Mouse (Mus musculus) small intestine, adult 2 months (tissue): Measurements from ENCODE around the gene Stx19. TPM values are rescaled to one million over a fixed set of nuclear protein-coding genes. Genes with fewer than 3 reads are reported as not detected.

Source experiments
- H3K27ac ChIP-seq: fragments of 200-500 bp; 2 replicates; pipeline ENCODE4 v1.5.1; 2012; ENCODE audit warnings: low read depth, low read length, control low read depth, inconsistent platforms; ENCODE audit not compliant: insufficient read depth
- H3K27me3 ChIP-seq: fragments of 200-500 bp; 2 replicates; pipeline ENCODE4 v1.6.1; 2012; ENCODE audit warnings: mild to moderate bottlenecking, moderate library complexity, low read length, inconsistent platforms; ENCODE audit not compliant: control insufficient read depth, insufficient read depth
- H3K36me3 ChIP-seq: fragments of 200-500 bp; 2 replicates; pipeline ENCODE4 v1.6.1; 2012; ENCODE audit warnings: mild to moderate bottlenecking, low read length, control low read depth, inconsistent platforms; ENCODE audit not compliant: control insufficient read depth, insufficient read depth
- H3K4me1 ChIP-seq: fragments of 200-500 bp; 2 replicates; pipeline ENCODE4 v1.6.1; 2012; ENCODE audit warnings: low read length, inconsistent platforms, mixed read lengths; ENCODE audit not compliant: control insufficient read depth, insufficient read depth, insufficient read length
- H3K4me3 ChIP-seq: fragments of 200-500 bp; 2 replicates; pipeline ENCODE4 v1.5.1; 2012; ENCODE audit warnings: low read depth, mild to moderate bottlenecking, control low read depth, inconsistent platforms, low read length, moderate library complexity
- CTCF ChIP-seq: fragments of 200-500 bp; IDR thresholded peaks from 2 replicates; pipeline ENCODE4 v1.5.1; 2012; ENCODE audit warnings: low read depth, mild to moderate bottlenecking, control low read depth, inconsistent platforms, low read length, moderate library complexity, mixed read lengths; ENCODE audit not compliant: insufficient replicate concordance, insufficient read length; ENCODE audit errors: extremely low read depth
- POLR2A ChIP-seq: fragments of 200-500 bp; IDR thresholded peaks from 2 replicates; pipeline ENCODE4 v1.6.1; 2012; ENCODE audit warnings: low read depth, mild to moderate bottlenecking, control low read depth, inconsistent platforms, low read length, moderate library complexity
- WGBS: fragments of 180-500 bp; shearing (Covaris S2); methylation state at CpG from one replicate; pipeline ENCODE4 v1.1.7; 2018; 5-methylcytosine and 5-hydroxymethylcytosine counted together
- polyA plus RNA-seq: library from polyadenylated mRNA; depleted of rRNA; stranded (reverse); fragments of >200 nt; gene quantifications from 2 replicates; pipeline ENCODE4 v1.2.3, GENCODE M21; 2012

Gene Stx19
- polyA plus RNA-seq, 1 experiment = not detected

DNA sequence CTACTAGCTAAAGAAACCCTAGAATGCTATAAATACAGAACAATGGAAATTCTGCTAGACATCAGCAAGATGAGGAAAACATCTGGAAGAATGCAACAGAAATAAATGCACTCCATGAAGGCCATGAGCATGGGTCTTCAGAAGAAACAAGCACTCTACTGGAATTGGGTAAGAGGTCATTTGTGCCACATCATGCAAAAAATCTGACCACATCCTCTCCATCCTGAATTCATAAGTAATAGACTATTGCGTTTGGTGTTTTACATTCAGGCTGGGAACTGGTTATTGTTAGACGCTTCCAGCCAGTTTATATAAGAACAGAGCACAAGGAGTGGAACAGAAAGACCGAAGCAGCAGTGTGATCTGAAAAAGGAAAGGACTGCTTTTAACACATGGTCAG lies 15.7 kb upstream of the Stx19 start:
- Histone ChIP-seq H3K36me3 (peaks cover 6% of the 10 kb centered on the region), H3K27me3 (no peaks in the 10 kb centered on the region), H3K4me1 (peaks cover 3% of the 10 kb centered on the region; the same call in 1 of the 2 replicates), H3K27ac (no peak overlapping the region), H3K4me3 (no peak overlapping the region)
- TF ChIP-seq POLR2A (no peak), CTCF (no peak)
- 84% methylated on average over 3 of the region's 3 CpGs for WGBS

DNA sequence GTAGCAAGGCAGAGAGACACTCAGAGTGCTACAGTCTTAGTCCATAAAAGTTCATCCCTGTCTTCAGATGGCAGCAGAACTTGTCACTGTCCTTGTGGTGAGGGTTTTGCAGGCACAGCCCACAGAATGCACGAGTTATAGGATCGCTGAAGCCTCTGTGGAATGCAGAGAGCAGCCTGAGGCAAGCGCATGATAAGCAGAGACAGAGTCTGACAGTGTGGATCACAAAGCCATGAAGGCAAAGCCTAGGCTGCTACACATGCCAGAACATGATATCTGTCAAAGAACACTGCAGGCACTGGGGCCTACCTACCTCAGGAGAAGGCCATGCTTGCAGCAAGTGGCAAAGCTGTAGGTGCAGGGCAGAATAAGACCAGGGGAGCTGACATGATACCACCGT lies 15.1 kb upstream of the Stx19 start:
- H3K4me3 ChIP-seq = no peak overlapping the region
- peaks cover 3% of the 10 kb centered on the region; the same call in 1 of the 2 replicates for H3K4me1 ChIP-seq
- H3K27me3 ChIP-seq = no peaks in the 10 kb centered on the region
- peaks cover 6% of the 10 kb centered on the region for H3K36me3 ChIP-seq
- H3K27ac ChIP-seq = no peak overlapping the region
- 84% methylated on average over 4 of the region's 4 CpGs for WGBS
- TF ChIP-seq POLR2A = no peak
- no peak for TF ChIP-seq CTCF

DNA sequence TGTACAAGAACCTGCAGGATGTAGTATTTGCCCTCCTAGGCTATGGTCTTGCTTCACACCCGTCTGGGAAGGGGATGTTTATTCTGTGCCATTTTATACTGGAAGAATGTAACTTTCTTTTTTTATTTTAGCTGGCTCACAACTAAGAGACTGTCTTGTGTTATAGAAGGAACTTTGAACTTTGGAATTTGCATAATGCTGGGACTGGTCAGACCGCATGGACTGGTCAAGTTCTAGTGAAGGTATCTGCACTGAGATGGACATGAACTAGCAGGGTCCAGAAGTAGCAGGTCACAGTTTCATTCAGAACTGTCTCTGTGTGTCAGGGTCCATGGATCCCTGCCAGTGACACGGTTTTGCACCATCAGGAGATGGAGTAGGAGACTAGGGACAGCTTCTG lies 14.6 kb upstream of the Stx19 start:
- H3K27me3 ChIP-seq = no peaks in the 10 kb centered on the region
- peaks cover 9% of the 10 kb centered on the region for H3K36me3 ChIP-seq
- H3K4me3 ChIP-seq = no peak overlapping the region
- H3K4me1 ChIP-seq = peaks cover 3% of the 10 kb centered on the region; the same call in 1 of the 2 replicates
- TF ChIP-seq CTCF = no peak
- 60% methylated on average over 3 of the region's 3 CpGs for WGBS
- no peak overlapping the region for H3K27ac ChIP-seq

DNA sequence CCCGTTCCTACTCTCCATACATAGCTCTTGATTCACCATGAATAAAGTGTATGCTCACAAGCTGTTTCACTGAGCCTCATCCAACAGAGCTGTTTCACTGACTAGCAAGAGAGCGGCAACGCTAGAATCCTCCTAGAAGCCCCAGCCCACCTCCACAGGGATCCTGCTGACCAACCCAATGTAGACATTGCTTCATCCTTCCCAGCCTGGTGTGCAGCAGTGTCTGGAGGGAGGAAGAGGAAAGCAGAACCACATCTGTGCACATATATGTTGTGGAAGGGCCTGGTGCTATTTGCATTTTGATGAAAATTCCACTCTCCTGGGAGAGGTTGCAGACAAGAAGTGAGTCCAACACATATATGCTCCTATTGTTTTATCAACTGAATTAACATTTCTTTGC lies 9.9 kb upstream of the Stx19 start:
- no peak for TF ChIP-seq CTCF
- no peak for TF ChIP-seq POLR2A
- WGBS = 96% methylated on average over 3 of the region's 3 CpGs

DNA sequence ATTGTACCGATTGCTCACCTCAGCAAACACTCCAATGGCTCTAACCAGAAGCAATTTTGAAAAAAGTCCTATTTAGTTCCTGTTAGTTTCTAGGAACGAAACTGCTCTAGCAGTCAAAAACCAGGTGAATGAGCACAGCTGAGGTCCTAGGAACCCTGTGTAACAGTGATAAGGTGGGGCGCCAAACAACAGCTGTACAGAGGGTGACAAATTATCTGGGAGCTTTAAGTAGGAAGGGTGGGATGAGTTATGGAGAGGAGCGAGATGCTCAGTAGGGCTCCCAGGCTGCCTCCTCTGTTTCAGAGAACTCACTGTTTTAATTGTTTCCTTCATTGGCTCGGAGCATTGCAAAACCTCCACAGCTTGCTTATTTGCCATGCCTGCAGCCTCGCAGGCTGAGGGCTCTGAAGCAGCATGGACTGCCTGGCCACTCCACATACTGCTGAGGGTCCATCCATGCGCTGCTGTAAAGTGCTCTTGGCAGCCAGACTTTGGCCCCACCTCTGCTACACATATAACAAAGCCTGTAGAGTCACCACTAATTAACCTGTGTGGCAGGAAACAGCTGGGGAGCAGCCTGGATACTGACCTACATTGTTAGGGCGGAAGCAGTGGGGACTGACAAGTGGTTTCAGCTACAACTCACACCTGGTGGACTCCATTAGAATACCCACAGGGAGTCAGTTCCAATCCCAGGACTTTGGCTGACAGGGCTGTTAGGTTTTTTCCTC lies 7.1 kb upstream of the Stx19 start:
- peaks cover 8% of the 10 kb centered on the region for H3K4me1 ChIP-seq
- WGBS = 31% methylated on average over 8 of the region's 8 CpGs
- H3K4me3 ChIP-seq = no peak overlapping the region
- H3K27ac ChIP-seq = no peak overlapping the region
- TF ChIP-seq CTCF (no peak), POLR2A (no peak)
- no peaks in the 10 kb centered on the region for H3K27me3 ChIP-seq
- peaks cover 7% of the 10 kb centered on the region for H3K36me3 ChIP-seq

More for the DNA sequence above, 9.9 kb upstream of the Stx19 start:
- no peaks in the 10 kb centered on the region for H3K27me3 ChIP-seq
- H3K27ac ChIP-seq = no peak overlapping the region
- peaks cover 8% of the 10 kb centered on the region for H3K36me3 ChIP-seq
- H3K4me3 ChIP-seq = no peak overlapping the region
- peaks cover 9% of the 10 kb centered on the region for H3K4me1 ChIP-seq

DNA sequence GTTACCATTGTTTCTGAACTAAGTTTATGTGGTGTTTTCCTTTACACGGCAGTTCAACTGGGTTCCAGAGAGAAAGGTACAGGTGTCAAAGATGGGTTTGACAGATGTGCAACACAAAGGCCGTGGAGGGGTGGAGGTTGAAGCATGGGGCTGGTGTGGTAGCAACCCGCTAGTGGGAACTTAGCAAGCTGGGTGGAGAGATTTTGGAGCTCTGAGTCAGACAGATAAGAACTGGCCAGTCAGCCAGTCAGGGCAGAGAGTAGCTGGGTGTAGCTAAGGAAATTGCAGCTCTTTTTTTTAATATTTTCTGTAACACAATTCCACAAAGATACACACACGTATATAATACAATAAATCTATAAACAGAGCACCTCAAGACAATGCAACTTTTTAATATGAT lies 3.6 kb upstream of the Stx19 start:
- 86% methylated on average over 4 of the region's 4 CpGs for WGBS
- Histone ChIP-seq H3K27ac (no peak overlapping the region), H3K27me3 (no peaks in the 10 kb centered on the region), H3K36me3 (peaks cover 1% of the 10 kb centered on the region; the same call in 1 of the 2 replicates), H3K4me3 (no peak overlapping the region), H3K4me1 (peaks cover 8% of the 10 kb centered on the region)
- no peak for TF ChIP-seq POLR2A
- no peak for TF ChIP-seq CTCF

DNA sequence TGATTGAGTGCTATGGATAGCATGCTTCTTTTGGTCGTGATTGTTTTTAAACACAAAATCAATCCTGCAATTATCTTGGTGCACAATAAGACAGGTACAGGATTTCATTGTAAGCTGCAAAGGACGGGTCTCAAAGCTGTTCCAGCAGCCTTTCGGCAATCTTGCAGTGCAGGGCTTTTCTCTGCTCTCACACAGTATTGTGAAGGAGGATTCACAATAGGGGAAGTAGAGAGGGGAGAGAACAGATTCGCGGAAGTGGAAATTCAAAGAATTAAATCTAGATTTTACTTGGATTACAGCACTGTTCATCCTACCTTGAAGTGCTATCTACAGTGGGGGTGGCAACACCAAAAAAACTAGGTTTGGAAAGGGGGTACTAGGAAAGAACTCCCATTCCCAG lies 686 bp upstream of the Stx19 start:
- H3K27me3 ChIP-seq = no peaks in the 10 kb centered on the region

More for the DNA sequence above, 686 bp upstream of the Stx19 start:
- 83% methylated on average over 5 of the region's 5 CpGs for WGBS
- Histone ChIP-seq H3K27ac (no peak overlapping the region), H3K36me3 (peaks cover 3% of the 10 kb centered on the region; the same call in 1 of the 2 replicates), H3K4me3 (no peak overlapping the region), H3K4me1 (no peaks in the 10 kb centered on the region)
- TF ChIP-seq POLR2A = no peak
- TF ChIP-seq CTCF = no peak
